Mouse (Mus musculus) limb, embryonic 13.5 days (tissue): ENCODE data around the gene Cd72. TPM values are rescaled to one million over a fixed set of nuclear protein-coding genes. Genes with fewer than 3 reads are reported as not detected.
A peak's percentile ranks its signal among the peaks of the same experiment; 100 is the strongest.
"Not testable (repeated sequence)": the region's sequence is repeated elsewhere in the genome, so short reads cannot be mapped to it uniquely, and the experiment has no call there.

Experiments used
- ATAC-seq: fragments of 200-750 bp; cut with Nextera tagmentation; 2 replicates; pipeline ENCODE4 v1.8.0; 2017; ENCODE audit warnings: low read depth, moderate number of reproducible peaks, moderate TSS enrichment; ENCODE audit not compliant: low FRiP score
- H3K27ac ChIP-seq: fragments of 300-500 bp; sonication (generic); 2 replicates; pipeline ENCODE4 v1.5.1; 2015; ENCODE audit warnings: inconsistent platforms, mild to moderate bottlenecking, moderate library complexity
- H3K27me3 ChIP-seq: fragments of 300-500 bp; sonication (generic); 2 replicates; pipeline ENCODE4 v1.6.1; 2015; ENCODE audit warnings: mild to moderate bottlenecking, inconsistent platforms
- H3K36me3 ChIP-seq: fragments of 300-500 bp; sonication (generic); 2 replicates; pipeline ENCODE4 v1.6.1; 2015; ENCODE audit warnings: inconsistent platforms, mild to moderate bottlenecking, moderate library complexity
- H3K4me1 ChIP-seq: fragments of 300-500 bp; sonication (generic); 2 replicates; pipeline ENCODE4 v1.6.1; 2015; ENCODE audit warnings: inconsistent platforms
- H3K4me2 ChIP-seq: fragments of 300-500 bp; sonication (generic); replicated peaks from 2 replicates; pipeline ENCODE4 v1.6.1; 2015; ENCODE audit warnings: inconsistent platforms, mild to moderate bottlenecking, moderate library complexity
- H3K4me3 ChIP-seq: fragments of 300-500 bp; sonication (generic); 2 replicates; pipeline ENCODE4 v1.5.1; 2015; ENCODE audit warnings: moderate library complexity, mild to moderate bottlenecking, inconsistent platforms
- H3K9ac ChIP-seq: fragments of 300-500 bp; sonication (generic); 2 replicates; pipeline ENCODE4 v1.6.1; 2015; ENCODE audit warnings: mild to moderate bottlenecking, inconsistent platforms
- H3K9me3 ChIP-seq: fragments of 300-500 bp; sonication (generic); 2 replicates; pipeline ENCODE4 v1.6.1; 2016; ENCODE audit warnings: inconsistent platforms
- WGBS: fragments of 180-500 bp; shearing (Covaris S2); methylation state at CpG from one replicate; pipeline ENCODE4 v1.1.7; 2015; 5-methylcytosine and 5-hydroxymethylcytosine counted together
- polyA plus RNA-seq: library from polyadenylated mRNA; unstranded; fragments of >200 nt; fragmentation: Nextera tagmentation; extraction: Ambion mirVana; gene quantifications from 2 replicates; pipeline ENCODE4 v1.2.1, GENCODE M21; 2015

The Cd72 gene
- polyA plus RNA-seq, 1 experiment from 2014 or later, result 3.0 TPM

DNA sequence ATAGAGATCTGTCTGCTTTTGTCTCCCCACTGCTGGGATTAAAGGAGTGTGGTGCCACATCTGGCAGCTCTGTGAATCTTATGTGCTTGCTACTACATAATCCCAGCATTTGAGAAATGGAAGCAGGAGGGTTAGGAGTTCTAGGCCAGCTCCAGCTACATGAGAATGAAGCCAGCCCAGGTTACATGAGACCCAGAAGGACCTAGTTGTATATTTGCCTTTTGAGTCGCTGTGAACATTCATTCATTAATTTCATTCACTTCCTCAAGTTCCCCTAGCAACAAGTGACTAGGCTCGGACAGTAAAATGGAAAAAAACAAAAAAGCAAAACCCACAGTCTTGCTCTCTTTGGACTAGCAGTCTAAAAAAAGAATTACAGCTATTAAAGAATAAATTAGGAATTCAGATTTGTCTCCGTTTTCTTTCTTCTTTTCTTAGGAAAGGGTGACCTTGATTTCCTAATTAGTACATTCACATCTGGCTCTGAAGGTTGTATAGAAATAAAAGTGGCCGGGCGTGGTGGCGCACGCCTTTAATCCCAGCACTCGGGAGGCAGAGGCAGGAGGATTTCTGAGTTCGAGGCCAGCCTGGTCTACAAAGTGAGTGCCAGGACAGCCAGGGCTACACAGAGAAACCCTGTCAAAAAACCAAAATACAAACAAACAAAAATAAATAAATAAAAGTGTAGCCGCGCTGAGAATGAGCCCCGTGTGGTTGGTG, 37.8 kb upstream of the Cd72 start:
- Histone ChIP-seq H3K4me2 (peak overlapping the region; percentile 74), H3K27me3 (no peaks in the 10 kb centered on the region), H3K27ac (peak overlapping the region; percentile 52; the same call in 1 of the 2 replicates), H3K4me3 (peak overlapping the region; percentile 76), H3K4me1 (peaks cover 15% of the 10 kb centered on the region), H3K9ac (no peak overlapping the region), H3K36me3 (peaks cover 20% of the 10 kb centered on the region), H3K9me3 (no peaks in the 10 kb centered on the region)
- ATAC-seq, result 0 out of 2 replicates have a peak, but pooled peaks have one; percentile 5
- 47% methylated on average over 12 of the region's 12 CpGs for WGBS

DNA sequence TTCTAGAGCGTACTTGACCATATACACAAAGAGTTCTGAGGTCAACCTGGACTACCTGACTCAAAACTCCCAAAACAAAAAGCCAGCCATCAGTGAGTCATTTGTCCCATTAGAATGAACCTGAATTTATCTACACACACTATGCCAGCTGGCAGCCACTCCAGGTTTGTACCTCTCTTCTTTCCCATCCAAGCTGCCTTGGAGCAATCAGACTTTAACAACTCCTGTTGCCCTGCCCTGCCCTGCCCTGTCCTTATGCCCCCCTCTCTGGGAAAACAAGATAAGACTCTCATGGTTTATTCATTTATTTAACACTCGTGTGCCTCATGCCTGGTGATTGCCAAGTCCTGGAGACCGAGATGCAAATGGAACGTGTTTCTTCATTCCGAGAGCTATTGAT, 36.4 kb upstream of the Cd72 start:
- 85% methylated on average over 5 of the region's 5 CpGs for WGBS

DNA sequence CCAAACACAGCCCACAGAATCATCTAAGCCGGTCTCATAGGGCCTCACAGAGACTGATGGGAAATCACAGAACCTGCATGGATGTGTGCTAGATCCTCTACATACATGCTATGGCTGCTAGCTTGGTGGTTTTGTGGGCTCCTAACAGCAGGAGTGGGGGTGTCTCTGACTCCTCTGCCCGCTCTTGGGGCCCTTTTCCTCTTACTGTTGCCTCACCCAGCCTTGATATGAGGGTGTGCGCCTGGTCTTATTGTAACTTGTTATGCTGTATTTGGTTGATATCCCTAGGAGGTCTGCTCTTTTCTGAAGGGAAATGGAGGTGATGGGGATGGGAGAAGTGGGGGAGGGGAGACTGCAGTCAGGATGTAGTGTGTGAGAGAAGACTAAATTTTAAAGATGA, 35.2 kb upstream of the Cd72 start:
- H3K27me3 ChIP-seq, result no peaks in the 10 kb centered on the region
- no peaks in the 10 kb centered on the region for H3K36me3 ChIP-seq
- no peak overlapping the region for H3K4me2 ChIP-seq
- no peak overlapping the region for H3K4me3 ChIP-seq
- H3K27ac ChIP-seq, result no peak overlapping the region
- H3K4me1 ChIP-seq, result peaks cover 8% of the 10 kb centered on the region
- ATAC-seq, result no peak
- no peak overlapping the region for H3K9ac ChIP-seq
- 99% methylated on average over 3 of the region's 3 CpGs for WGBS
- no peaks in the 10 kb centered on the region for H3K9me3 ChIP-seq

More for the DNA sequence above, 36.4 kb upstream of the Cd72 start:
- H3K27me3 ChIP-seq, result no peaks in the 10 kb centered on the region
- peaks cover 5% of the 10 kb centered on the region for H3K36me3 ChIP-seq
- peaks cover 15% of the 10 kb centered on the region for H3K4me1 ChIP-seq
- ATAC-seq, result no peak
- no peak overlapping the region for H3K9ac ChIP-seq
- no peak overlapping the region for H3K27ac ChIP-seq
- no peak overlapping the region for H3K4me2 ChIP-seq
- no peak overlapping the region for H3K4me3 ChIP-seq
- H3K9me3 ChIP-seq, result no peaks in the 10 kb centered on the region

DNA sequence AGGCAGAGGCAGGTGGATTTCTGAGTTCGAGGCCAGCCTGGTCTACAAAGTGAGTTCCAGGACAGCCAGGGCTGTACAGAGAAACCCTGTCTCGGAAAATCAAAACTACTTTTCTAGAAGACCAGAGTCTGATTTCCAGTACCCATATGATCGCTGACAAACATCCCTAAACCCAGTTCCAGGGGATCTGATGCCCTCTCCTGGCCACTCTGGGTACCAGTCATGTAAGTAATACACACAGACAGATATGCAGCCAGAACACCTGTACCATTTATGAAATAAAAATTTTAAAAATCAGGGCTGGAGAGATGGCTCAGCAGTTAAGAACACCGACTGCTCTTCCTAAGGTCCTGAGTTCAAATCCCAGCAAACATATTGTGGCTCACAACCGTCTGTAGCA, 31.2 kb upstream of the Cd72 start:
- H3K36me3 ChIP-seq, H3K4me3 ChIP-seq, H3K9me3 ChIP-seq, H3K9ac ChIP-seq, H3K27ac ChIP-seq, H3K4me2 ChIP-seq, ATAC-seq, H3K27me3 ChIP-seq, H3K4me1 ChIP-seq: not testable (repeated sequence)
- 84% methylated on average over 5 of the region's 5 CpGs for WGBS

DNA sequence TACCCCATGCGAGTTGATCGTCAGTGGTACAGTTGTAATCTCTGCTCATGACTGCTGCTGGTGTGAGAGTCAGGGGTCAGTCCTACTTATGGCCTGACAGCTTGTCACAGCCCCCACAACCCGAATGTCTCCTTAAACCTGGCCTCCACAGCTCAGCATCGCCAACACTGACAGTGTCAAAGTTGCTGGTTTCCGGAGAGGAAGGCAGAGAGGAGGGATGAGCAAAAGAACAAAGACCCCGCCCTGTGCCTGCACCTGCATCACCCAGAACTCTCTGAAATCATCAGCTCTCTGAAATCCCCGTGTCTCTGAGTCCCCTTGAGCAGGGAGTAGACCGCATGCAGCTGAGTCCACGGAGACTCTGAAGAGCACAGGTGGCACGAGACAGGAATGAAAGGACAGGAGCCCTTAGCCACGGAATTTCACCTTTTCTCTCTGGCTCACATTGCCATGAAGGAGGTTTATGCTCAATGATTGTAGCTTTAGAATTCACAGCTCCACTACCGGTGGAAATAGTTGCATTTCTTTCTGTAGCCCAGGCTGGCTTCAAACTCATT, 29.2 kb upstream of the Cd72 start, which contains the start of gene Sit1:
Gene Sit1, minus strand, starts transcription at position 200 of the 557 bp plus-strand sequence.
- H3K9me3 ChIP-seq, result no peaks in the 10 kb centered on the region
- H3K27me3 ChIP-seq, result no peaks in the 10 kb centered on the region
- 58% methylated on average over 12 of the region's 12 CpGs for WGBS
- H3K4me2 ChIP-seq, result no peak within 1 kb of the TSS
- H3K9ac ChIP-seq, result no peak within 1 kb of the TSS
- H3K4me1 ChIP-seq, result no peaks in the 10 kb centered on the region
- no peak within 1 kb of the TSS for H3K4me3 ChIP-seq
- no peak for ATAC-seq
- no peaks in the 10 kb centered on the region for H3K36me3 ChIP-seq
- H3K27ac ChIP-seq, result no peak within 1 kb of the TSS

DNA sequence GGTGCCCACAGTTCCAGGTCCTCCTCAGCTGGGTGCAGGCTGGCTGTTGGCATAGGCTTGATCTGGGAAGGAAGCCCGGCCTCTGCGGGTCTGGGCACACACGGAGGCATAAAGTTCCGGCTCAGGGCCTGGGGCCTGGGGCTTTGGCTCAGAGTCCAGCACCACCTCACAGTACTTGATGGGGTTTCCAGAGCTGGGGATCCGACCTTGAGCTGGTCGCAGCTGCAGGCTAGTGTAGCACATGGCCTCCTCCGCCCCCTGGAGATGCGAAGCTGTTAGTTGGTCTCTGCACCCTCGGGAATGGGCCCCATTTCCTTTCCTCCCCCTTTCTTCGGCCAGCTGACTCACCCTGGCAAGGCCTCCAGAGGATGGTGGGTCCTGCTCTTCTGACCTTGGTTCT, 28.2 kb upstream of the Cd72 start:
- H3K4me1 ChIP-seq, result 0 out of 2 replicates have a peak, but pooled peaks cover 4% of the 10 kb centered on the region
- no peaks in the 10 kb centered on the region for H3K9me3 ChIP-seq
- H3K27ac ChIP-seq, result no peak overlapping the region
- H3K27me3 ChIP-seq, result no peaks in the 10 kb centered on the region
- H3K9ac ChIP-seq, result no peak overlapping the region
- ATAC-seq, result no peak
- no peak overlapping the region for H3K4me3 ChIP-seq
- no peak overlapping the region for H3K4me2 ChIP-seq
- 61% methylated on average over 10 of the region's 10 CpGs for WGBS
- no peaks in the 10 kb centered on the region for H3K36me3 ChIP-seq

DNA sequence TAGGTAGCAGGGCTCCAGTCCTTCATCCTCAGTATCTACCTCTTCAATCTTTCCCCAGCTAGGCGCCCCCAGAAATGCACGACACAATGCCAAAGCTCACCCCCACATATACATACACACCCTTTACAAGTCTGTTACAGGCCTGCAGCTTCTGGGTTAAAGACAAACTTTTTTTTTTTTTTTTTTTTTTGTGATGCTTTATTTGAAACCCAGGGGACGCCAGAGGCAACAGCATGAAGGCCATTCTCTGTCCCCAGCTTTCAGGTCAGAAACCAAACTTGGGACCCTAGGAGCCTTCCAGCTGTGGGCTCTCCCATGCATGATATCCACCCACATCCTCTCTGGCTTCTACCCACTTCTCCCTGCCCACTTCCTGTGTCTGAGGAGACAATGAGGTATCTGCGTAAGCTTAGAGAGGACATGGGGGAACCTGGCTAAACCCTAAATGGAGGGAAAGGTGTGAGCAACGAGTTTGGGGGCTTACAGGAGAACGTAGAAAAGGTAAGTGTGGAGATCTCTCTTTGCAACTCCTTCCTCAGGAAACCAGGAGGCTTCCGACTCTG, 27.5 kb upstream of the Cd72 start:
- 75% methylated on average over 7 of the region's 7 CpGs for WGBS
- H3K9me3 ChIP-seq, result no peaks in the 10 kb centered on the region
- no peaks in the 10 kb centered on the region for H3K27me3 ChIP-seq
- H3K9ac ChIP-seq, result no peak overlapping the region
- H3K4me2 ChIP-seq, result no peak overlapping the region
- no peak overlapping the region for H3K27ac ChIP-seq
- H3K4me1 ChIP-seq, result 0 out of 2 replicates have a peak, but pooled peaks cover 4% of the 10 kb centered on the region
- no peak overlapping the region for H3K4me3 ChIP-seq
- no peaks in the 10 kb centered on the region for H3K36me3 ChIP-seq
- ATAC-seq, result no peak

DNA sequence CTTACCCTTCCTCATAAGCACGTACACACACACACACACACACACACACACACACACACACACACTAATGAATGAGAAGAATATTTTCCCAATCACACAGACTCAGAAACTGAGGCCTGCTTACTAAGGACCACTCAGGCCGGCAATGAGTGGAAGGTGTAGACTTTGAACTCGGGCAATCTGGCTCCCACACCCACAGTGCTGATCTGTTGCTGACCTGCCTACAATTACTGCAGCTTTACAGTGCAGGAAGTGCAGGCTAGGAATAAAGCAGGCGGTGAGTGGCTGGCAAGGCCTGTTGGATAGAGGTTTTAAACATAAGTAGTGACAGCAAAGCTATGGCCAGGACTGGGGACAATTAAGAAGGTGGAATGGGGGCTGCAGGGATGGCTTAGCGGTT, 26.6 kb upstream of the Cd72 start:
- Histone ChIP-seq H3K9me3 (no peaks in the 10 kb centered on the region), H3K4me1 (0 out of 2 replicates have a peak, but pooled peaks cover 4% of the 10 kb centered on the region), H3K4me2 (no peak overlapping the region), H3K27ac (no peak overlapping the region), H3K4me3 (no peak overlapping the region), H3K9ac (no peak overlapping the region), H3K36me3 (no peaks in the 10 kb centered on the region), H3K27me3 (no peaks in the 10 kb centered on the region)
- ATAC-seq, result no peak
- WGBS, result 73% methylated on average over 5 of the region's 5 CpGs

DNA sequence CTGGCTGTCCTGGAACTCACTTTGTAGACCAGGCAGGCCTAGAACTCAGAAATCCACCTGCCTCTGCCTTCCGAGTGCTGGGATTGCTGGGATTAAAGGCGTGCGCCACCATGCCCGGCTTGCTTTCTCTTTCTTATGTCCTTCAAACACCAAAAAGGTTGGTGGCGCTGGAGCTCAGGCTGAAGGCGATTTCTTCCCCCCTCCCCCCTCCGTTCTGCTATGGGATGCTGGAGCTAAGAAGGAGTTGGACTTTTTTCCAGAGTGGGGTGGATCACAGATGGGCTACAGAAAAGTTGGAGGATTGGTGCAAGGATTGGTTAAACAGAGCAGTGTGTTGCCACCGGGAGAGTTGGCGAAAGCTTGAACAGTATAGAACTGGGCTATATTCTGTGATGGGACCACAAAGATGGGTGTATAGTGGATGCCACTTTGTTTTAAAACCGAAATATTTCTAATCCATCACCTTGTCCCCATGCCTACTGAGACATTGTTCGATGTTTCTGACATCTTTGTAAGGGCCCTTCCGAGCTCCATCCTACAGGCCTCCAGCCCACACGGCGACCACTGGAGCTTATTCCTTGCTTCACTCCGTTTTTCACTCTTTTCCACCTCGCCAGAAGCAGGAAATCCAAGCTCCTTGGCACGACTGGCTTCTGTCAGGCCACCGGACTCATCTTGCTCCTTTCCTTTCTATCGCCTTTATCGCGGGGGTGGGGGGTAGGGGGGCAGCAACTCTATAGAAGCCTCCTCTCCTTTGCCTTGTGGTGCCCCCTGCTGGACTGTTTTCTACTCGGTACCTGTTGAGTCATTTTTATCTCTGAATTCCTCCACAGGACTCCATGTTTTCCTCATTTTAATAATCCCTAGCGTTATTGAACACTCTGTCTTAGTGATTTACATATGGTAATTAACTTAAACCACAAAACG, 24.7 kb upstream of the Cd72 start:
- Histone ChIP-seq H3K9me3 (no peaks in the 10 kb centered on the region), H3K9ac (no peak overlapping the region), H3K4me2 (peak overlapping the region; percentile 39), H3K27ac (no peak overlapping the region), H3K4me3 (no peak overlapping the region), H3K27me3 (no peaks in the 10 kb centered on the region), H3K36me3 (no peaks in the 10 kb centered on the region), H3K4me1 (0 out of 2 replicates have a peak, but pooled peaks cover 4% of the 10 kb centered on the region)
- 48% methylated on average over 24 of the region's 24 CpGs for WGBS
- ATAC-seq, result no peak

DNA sequence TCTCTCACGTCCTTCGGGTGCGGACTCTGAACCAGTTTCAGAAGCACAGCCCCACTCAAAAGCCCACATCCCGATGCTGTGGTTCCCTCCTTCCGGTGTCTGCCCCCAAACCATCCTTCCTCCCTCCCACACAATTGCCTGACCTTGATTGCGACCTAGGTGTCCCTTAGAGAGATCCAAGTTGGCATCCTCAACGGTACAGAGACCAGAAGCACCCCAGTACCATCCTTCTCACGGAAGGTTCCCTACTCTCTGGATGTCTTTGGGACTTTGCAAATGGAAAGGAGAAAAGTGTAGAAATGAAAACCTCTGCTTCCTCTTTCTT, 24.1 kb upstream of the Cd72 start:
- ATAC-seq, result peak; percentile 41; the same call in 1 of the 2 replicates
- H3K4me2 ChIP-seq, result peak overlapping the region; percentile 58
- H3K9me3 ChIP-seq, result no peaks in the 10 kb centered on the region
- peak overlapping the region; percentile 37 for H3K4me3 ChIP-seq
- H3K27me3 ChIP-seq, result no peaks in the 10 kb centered on the region
- H3K36me3 ChIP-seq, result no peaks in the 10 kb centered on the region
- 0 out of 2 replicates have a peak, but pooled peaks cover 4% of the 10 kb centered on the region for H3K4me1 ChIP-seq
- peak overlapping the region; percentile 39; the same call in 1 of the 2 replicates for H3K9ac ChIP-seq
- no peak overlapping the region for H3K27ac ChIP-seq
- WGBS, result 63% methylated on average over 8 of the region's 8 CpGs

DNA sequence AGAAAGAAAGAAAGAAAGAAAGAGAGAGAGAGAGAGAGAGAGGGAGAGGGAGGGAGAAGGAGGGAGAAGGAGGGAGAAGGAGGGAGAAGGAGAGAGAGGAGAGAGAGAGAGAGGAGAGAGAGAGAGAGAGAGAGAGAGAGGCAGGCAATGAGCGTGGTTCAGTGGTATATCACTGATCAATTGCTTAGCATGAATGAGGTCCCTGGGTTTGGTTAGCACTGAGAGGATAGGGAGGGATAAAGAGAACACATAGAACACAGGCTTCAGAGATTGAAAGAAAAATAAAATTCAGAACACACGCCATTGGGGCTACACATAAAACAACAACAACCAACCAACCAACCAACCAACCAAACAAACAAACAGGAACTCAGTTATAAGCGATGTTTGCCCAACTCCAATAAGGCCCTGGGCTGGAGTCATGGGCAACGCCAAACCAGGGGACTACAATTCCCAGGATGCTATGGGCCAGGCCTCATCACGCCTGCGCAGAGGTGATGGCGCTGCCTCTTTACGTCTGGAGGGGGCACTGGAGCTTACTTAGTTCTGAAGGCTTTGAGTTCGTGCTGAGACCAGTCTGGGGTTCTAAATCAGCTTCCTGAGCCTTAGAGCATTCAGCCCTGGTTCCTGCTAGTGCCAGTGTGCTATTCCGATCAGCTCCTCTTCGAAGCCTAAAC, 23.6 kb upstream of the Cd72 start:
- H3K9ac ChIP-seq, result peak overlapping the region; percentile 39; the same call in 1 of the 2 replicates
- H3K4me1 ChIP-seq, result 0 out of 2 replicates have a peak, but pooled peaks cover 4% of the 10 kb centered on the region
- 18% methylated on average over 11 of the region's 11 CpGs for WGBS
- H3K9me3 ChIP-seq, result no peaks in the 10 kb centered on the region
- H3K36me3 ChIP-seq, result no peaks in the 10 kb centered on the region
- no peaks in the 10 kb centered on the region for H3K27me3 ChIP-seq
- H3K27ac ChIP-seq, result no peak overlapping the region
- peak overlapping the region; percentile 58 for H3K4me2 ChIP-seq
- peak; percentile 93 for ATAC-seq
- peak overlapping the region; percentile 37 for H3K4me3 ChIP-seq
